Mouse (Mus musculus) left cerebral cortex, postnatal 36 days (tissue): ENCODE results near the gene Mau2. TPM values are rescaled to one million over a fixed set of nuclear protein-coding genes. Genes with fewer than 3 reads are reported as not detected.
"Not testable (repeated sequence)": the region's sequence is repeated elsewhere in the genome, so short reads cannot be mapped to it uniquely, and the experiment has no call there.

Experiments used
- DNase-seq, 2 experiments: peaks; one replicate each; pipeline ENCODE4 v3.0.0; 2021 to 2022; ENCODE audit warnings: low spot score in 2 of 2, mixed read lengths in 1 of 2
- intact Hi-C: fragments of 180-260 bp; cut with DNase I; formaldehyde crosslinking; loops from one replicate; pipeline ENCODE4 v1.15.1; 2025
- total RNA-seq, 2 experiments: library from RNA; stranded (reverse); gene quantifications; 2 replicates each; pipeline ENCODE4 v1.2.3; 2021

Mau2 gene
- total RNA-seq, 2 experiments from 2014 or later: 71.3 to 78.7 TPM

DNA sequence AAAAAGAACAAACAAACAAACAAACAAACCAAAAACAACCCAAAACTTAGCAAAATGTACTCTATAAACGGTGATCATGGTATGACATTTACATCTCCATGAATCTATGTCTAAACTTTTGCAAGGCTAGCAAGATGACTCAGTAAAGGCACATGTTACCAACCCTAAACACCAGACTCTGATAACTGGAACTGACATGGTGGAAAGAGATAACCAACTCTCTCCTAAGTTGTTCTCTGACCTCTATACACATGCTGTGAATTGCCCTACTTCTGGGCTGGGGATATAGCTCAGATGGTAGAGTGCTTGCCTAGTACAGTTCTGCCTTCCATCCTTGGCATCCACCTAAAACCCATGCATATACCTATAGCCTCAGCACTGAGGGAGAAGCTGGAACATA lies 4.5 kb downstream of the Mau2 start:
- no peak for DNase-seq
- intact Hi-C loops: no loop called here

DNA sequence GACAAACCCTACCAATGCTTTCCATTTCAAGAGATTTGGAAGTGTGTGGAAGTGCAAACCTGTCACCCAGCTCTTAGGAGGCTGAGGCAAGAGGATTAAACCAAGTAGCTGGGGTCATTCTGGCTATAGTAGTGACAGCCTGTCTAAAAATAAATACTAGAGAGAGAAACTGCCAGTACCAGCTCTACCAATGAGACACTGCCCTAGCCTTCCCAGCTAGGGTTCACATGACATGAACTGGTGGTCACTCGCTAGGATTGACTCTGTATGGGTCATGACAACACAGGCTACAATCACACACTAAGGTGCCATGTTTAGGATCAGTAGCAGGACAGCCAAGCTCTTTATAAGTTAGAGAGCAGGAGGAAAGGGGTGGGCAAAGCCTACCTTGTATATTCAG lies 12.3 kb downstream of the Mau2 start:
- intact Hi-C loops: no loop called here

DNA sequence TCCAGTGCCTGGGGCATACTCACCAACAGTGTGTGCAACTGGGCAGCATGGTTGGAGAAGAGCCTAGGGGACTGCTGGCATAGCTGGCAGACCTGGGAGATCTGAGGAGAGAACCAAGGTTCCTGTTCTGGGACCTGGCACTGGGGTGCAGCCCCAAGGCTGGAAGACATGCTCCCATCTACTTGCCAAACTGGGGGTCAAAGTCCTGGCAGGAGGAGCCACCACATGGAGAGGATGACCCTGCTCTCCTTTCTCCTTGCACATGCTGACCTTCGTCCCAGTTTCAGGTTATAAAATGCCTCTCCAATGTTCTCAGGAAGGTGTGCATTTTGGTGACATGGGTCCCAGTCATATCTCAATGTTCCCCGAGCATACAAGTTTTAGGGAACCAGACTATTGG lies 16.4 kb downstream of the Mau2 start:
- intact Hi-C loops: no loop called here

More for the DNA sequence above, 12.3 kb downstream of the Mau2 start:
- no peak for DNase-seq

DNA sequence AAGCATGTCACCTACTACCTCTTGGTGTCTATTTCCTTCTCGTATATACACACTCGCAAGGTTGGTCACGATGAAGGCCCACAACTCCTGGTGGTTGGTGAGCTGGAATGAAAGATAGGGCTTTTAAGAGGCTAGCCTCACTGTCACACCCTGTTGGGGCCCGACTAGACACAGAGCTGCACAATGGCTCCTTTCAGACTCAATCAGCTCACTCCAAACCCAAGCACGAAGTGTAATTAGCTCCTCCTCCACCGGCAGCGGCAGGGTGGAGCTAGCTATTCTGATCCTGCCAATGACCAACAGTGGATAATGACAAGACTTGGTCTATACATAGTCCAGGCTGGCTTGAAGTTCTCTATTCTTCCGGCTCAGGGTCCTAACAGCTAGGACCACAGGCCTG lies 18.9 kb downstream of the Mau2 start:
- no peak for DNase-seq
- intact Hi-C loops: no loop called here

More for the DNA sequence above, 16.4 kb downstream of the Mau2 start:
- DNase-seq: no peak

DNA sequence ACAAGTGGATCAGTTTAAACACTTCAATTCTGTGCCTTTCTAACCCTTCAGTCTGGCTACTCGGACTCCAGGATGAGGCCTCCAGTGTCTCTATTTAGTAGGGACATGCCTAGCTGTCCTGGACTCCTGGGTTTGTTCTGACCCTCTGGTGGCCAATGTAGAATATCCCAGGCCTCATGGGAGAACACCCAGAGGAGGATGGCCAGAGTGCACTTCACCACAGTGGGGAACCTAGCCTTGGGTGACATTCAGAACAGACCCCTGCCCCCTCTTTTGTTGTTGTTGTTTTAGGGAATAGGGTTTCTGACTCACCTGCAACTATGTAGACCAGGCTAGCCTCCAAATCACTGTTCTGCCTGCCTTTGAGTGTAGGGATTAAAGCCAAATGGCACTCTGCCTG lies 27.5 kb downstream of the Mau2 start:
- DNase-seq: no peak
- intact Hi-C loops: loop anchor here (5.0 kb wide), 1 partner anchor 47 kb away; no protein-coding TSS in a partner anchor

DNA sequence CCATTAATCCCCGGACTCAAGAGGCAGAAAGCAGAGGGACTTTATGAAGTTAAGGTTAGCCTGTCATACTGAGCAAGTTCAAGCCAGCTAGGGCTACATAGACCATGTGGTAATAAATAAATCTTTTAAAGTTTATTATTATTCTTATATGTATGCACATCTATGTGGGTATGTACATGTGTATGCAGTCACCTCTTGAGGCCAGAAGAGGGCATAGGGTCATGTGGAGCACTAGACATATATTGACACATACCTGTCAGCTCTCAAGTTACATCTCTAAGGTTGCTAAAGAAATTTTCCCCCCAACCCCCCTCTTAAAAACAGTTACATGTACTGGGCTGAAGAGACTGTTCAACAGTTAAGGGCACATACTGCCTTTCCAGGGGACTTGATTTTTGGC lies 29.8 kb downstream of the Mau2 start:
- no peak for DNase-seq
- intact Hi-C loops: no loop called here

DNA sequence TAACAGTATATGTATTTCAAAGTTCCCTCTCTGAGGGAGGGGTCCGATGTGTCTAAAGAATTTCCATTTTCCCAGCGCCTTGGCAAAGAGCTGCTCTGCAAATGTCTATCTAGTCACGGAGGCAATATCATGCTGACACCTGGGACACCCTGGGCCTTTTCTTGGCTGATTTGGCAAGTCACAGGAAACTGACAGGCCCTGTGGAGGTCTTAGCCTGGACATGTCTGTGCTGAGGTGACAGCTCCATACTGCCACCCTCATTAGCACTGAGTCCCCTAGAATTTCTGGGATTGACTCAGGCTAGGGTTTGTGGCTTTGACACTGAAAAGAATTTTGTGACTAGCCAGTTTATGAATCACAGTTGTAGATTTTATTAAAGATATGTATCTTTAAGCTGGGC lies 30.2 kb downstream of the Mau2 start:
- intact Hi-C loops: no loop called here
- no peak for DNase-seq

DNA sequence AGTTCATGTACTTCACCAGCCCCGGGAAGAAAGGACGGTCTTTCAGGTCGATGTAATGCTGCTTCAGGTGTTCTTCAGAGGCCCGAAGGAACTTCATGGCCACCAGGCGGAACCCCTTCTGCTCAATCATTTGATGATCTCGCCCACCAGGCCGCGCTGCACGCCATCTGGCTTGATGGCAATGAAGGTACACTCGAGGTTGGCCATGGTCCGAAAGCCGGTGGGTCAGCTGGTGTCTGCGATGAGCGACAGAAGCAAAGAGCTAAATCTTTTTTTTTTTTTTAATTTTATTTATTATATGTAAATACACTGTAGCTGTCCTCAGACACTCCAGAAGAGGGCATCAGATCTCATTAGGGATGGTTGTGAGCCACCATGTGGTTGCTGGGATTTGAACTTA lies 31.7 kb downstream of the Mau2 start:
- DNase-seq, intact Hi-C loops: not testable (repeated sequence)

DNA sequence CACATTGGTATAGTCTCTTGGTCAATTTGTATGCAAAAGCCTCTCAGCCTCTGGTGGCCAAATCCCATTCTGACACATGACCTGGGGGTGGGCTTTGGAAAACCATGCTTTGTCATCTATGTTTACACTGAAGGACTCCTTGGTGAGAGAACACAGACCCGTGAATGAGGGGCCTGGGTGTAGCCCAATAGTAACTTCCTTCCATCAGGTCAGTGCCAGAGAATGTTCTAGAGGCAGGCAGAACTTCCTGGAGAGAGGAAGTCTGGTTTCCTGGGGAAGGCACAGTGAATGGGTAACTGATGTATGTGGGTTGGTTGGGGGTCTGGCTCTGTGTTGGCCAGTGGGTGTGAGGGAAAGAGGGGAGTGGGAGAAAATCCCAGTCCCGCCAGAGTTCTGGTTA lies 37.4 kb downstream of the Mau2 start:
- no peak for DNase-seq
- intact Hi-C loops: no loop called here

DNA sequence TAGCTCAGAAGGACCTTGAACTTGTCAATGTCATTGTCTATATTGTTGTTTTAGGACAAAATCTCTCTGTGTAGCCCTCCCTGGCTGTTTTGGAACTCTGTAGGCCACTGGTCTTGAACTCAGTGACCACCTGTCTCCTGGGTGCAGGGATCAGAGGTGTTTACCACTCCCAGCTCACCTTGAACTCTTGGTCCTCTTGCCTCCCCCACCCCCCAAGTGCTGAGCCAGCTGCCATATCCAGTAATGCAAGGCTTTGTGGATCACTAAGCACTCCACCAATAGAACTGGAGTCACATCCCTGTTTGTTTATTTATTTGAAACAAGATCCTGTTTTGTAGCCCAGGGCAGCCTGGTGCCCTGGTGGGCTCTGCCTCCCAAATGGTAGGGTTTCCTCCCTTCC lies 38.2 kb downstream of the Mau2 start:
- intact Hi-C loops: no loop called here
- no peak for DNase-seq

DNA sequence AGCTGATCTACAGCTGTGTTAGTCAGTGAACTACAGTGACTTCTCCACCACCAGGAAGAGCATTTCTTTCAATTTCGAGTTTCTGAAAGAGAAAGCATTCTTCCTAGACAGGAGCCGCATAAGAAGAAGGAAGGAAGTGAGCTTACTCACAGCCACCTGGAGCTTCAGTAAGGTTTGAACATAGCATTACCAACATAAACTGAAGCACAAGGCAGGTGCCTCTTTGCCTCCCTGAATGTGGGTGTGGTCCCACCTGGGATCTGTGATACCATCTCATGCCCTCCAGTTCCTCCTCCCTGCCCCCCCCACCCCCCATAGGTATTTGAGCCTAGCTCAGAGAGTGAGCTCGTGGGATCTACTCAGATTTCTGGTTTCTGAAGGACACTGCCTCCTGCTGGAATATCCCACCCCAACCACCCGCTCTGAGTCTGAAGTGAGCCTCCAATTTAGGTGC lies 39.3 kb downstream of the Mau2 start:
- no peak for DNase-seq
- intact Hi-C loops: no loop called here

DNA sequence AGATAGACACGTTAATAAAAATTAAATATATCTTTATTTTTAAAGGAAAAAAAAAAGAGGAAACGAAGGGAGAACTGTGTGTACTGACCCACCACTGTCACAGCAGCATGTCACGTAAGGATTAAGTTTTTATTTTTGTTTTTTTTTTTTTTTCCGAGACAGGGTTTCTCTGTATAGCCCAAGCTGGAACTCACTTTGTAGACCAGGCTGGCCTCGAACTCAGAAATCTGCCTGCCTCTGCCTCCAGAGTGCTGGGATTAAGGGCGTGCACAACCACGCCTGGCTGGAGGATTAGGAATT lies 40.7 kb downstream of the Mau2 start:
- intact Hi-C loops, DNase-seq: not testable (repeated sequence)

DNA sequence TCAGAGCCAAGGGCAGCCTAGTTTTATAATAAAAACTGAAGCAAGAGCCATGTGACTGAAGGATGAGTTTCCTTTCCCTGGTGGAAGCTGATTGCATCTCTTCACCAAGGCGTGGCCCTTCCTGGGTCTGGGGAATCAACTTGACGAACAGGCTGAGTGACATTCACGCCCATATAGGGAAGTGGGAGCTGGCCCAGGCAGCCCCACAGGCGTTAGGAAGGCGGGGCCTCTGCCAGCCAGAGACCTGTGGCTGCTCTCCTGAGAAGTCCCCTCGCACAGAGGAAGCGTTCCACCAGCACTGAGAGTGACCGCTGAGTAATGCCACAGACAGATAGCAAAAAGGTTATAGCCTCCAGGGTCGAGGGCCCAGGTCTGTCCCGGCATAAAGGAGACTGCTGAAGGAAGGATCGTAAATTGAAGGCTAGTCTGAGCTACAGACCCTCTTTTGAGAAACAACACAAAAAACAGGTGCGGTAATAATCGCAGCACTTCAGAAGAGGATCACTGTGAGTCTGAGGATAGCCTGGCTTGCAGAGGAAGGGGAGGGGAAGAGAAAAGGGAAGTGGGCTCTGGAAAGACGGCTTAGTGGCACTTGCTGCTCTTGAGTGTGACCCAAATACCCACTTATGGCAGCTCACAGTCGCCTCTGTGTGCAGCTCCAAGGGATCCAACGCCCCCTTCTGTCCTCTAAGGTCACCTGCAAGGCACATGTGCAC lies 41.2 kb downstream of the Mau2 start:
- intact Hi-C loops: no loop called here
- no peak for DNase-seq

DNA sequence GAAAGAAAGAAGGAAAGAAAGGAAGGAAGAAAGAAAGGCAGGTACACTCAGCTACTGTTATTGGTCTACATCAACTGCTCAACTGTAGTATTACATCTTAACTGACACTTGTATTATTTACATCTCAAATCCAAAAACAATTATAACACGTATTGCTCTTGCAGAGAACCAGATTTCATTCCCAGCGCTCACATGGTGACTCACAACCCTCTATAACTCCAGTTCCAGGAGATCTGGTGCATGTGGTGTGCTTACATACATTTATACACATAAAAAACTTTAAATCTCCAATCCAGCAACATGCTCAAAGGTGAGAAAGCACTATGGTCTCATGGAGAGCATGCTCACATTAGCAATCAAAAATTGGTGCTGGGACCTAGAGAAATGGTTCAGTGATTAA lies 42.3 kb downstream of the Mau2 start:
- intact Hi-C loops: no loop called here
- no peak for DNase-seq

DNA sequence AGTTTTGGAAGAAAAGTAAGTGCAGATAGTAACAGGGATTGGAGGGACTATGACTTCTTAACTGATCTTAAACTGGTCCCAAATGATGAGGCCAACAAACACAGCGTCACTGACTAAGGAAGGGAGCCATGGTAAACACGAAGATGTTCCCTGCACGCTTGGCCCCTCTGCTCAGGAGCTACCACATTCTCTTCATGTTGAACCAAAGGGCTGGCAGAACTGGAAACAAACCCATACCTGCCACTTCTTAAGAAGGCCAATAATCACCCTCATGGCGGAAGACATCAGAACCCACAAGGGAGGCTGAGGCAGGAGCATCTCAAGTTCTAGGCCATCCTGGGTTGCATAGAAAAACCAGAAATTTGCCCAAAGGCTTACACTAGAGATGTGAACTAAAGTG lies 43.3 kb downstream of the Mau2 start:
- DNase-seq: no peak
- intact Hi-C loops: loop anchor here (5.0 kb wide), 1 partner anchor 82 kb away; no protein-coding TSS in a partner anchor

DNA sequence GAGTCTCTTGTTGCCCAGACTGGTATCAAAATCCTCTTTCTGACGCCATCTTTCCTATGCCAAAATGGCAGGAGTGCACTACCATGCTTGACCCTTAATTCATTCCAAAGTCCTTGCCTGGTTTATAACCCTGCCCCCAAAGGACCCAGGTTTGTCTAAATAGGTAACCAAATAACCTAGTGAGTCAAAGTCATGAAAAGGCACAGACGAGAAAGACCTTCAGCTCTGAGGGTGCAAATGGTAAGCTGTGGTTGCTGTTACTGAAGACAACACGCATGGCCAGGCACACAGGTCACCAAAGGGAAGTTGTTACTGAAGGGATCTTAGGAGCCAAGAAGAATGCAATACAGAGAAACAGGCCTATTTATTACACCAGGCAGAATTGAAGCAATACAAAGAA lies 43.8 kb downstream of the Mau2 start:
- intact Hi-C loops: loop anchor here (5.0 kb wide), 1 partner anchor 81 kb away; no protein-coding TSS in a partner anchor
- DNase-seq: no peak

DNA sequence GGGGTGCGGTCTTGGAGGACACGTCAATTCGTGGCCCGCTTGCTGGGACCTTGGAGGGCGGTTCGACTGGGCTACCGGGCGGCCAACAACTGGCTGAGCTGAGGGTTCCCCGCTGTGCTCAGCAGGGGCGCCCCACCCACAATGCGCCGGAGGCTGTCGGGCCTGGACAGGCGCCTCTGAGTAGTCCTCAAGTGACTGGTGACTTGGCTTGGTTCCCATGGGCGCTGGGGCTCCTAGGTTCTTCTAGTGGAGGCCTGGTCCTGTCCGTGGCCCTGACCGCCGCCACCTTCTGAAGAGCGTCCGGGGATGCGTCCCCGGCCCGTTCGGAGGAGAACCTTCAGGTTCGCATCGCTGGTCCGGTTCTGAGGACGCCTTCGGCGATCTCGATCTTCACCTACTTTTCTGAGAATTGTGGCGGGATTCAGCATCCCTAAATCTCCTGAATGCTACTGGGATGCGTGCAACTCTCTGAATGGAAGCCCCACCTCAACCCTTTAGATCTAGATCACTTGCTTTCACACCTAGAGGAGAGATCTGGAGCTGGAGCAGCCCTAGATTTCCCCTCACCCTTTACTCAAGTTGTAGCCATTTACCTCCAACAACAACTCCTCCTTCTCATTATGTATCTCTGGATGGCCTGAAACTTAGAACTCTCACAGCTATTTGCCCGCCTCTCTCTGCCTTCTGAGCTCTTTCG lies 45.8 kb downstream of the Mau2 start:
- no peak for DNase-seq
- intact Hi-C loops: loop anchor here (5.0 kb wide), 1 partner anchor 79 kb away; no protein-coding TSS in a partner anchor

DNA sequence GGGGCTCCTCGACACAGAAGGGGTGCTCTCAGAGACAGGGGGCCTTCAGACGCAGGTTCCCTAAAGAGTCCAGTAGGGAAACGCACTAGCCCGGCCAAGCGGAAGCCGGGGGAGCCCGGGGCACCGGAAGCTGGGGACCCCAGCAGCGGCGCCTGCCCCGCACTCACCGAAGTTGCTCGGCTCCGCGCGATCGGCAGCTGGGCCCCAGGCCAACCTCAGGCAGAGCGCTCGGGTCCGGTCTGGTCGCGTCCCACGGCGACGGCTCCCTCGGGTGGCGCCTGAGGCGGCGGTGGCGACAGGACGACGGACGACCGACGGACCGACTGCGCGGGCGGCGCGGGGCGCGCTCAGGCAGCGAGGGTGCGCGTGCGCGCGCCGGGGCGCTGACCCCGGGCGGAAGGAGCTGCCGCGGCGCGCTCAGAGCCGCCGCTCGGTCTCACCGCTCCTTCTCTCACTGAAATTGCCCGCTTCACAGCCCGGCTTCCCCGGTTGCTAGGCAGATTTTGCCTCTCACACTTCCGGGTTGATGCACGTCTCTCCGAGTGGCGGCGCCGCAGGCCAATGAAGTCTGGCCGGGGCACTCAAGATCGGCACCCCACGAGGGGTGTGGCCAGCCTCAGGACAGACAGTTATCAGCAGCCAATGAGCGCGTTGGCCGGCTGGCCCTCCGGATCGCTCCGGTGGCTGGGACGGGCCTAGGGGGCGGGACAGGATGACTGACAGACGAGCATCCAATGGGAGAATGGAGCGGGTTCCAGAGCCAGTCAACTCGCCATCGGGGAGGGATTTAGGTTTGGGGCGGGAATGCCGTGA lies 46.6 kb downstream of the Mau2 start, which contains the start of gene Gatad2a:
Gatad2a (minus strand) TSS at position 609 of the 813 bp plus-strand sequence.
- intact Hi-C loops: loop anchor here (5.0 kb wide), 1 partner anchor 79 kb away; no protein-coding TSS in a partner anchor
- peak; percentile 100 for DNase-seq

DNA sequence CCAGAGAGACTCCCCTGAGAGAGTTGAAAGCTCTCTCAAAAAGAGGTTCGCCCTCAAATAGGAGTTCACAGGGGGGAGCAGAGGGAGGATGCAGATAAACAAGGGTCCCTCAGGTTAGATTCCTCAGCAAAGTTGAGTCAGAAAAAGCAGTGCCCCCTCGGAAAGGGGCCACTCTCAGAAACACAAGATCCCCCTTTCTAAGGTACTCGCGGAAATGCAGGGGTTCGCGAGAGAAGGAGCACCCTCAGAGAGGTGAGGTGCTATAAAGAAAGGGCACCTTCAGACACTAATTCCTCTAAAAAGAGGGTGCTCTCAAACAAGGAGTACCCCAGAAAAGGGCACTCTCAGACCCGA lies 47.1 kb downstream of the Mau2 start:
- intact Hi-C loops: loop anchor here (5.0 kb wide), 1 partner anchor 78 kb away; no protein-coding TSS in a partner anchor
- DNase-seq: no peak

DNA sequence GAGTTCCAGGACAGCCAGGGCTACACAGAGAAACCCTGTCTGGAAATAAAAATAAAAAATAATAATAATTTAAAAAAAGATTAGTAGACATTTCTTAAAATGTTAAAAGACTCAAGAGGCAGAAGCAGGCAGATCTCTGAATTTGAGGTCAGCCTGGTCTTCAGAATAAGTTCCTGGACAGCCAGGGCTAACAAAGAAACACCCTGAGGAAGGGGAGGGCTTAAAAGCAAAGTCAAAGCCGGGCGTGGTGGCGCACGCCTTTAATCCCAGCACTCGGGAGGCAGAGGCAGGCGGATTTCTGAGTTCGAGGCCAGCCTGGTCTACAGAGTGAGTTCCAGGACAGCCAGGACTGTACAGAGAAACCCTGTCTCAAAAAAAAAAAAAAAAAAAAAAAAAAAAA lies 53.6 kb downstream of the Mau2 start:
- DNase-seq, intact Hi-C loops: not testable (repeated sequence)
